Mouse (Mus musculus) megakaryocyte, embryonic 14.5 days (primary cell): Measurements from ENCODE around the gene Rab23.

Experiments used
- FLI1 ChIP-seq: IDR thresholded peaks from 2 replicates; pipeline ENCODE4 v1.6.1; 2012; ENCODE audit warnings: low read length, inconsistent platforms, mixed read lengths
- GATA1 ChIP-seq: IDR thresholded peaks from 3 replicates; pipeline ENCODE4 v1.6.1; 2012; ENCODE audit warnings: mixed read lengths, low read length, inconsistent platforms, borderline replicate concordance

- TF ChIP-seq GATA1 (no peak), FLI1 (no peak)
Measured at GRCm38 (mm10) chr1:33738681-33739278, 19.1 kb downstream of the Rab23 start.
